Mouse (Mus musculus) Muller cell, postnatal 12 days (primary cell): ENCODE results near the gene Coro7.
A peak's percentile ranks its signal among the peaks of the same experiment; 100 is the strongest.
"Not testable (repeated sequence)": the region's sequence is repeated elsewhere in the genome, so short reads cannot be mapped to it uniquely, and the experiment has no call there.

Experiments used
- DNase-seq: peaks from one replicate; pipeline ENCODE4 v3.0.0-alpha.2; 2015; ENCODE audit errors: inconsistent ontology term

Coro7 gene

DNA sequence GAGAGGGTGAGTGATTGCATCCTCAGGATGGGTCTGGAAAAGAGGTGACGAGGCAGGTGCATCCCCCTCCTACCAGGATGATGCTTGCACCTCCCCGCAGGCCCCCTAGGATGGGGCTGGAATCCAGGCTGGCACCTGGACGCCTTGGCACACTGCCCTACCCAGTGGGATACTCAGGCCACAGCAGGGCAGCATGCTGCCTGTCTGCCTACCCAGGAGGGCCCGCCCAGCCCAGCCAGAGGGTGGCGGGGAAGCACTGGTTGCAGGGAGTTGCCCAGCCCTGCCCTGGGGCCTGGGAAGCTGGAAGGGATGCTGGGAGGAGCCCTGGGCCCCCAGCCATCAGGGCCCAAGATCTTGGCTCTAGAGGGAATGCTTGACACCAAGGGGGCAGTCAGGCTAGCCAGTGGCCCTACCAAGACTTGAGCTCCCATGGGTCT lies 84.0 kb downstream of the Coro7 start:
- DNase-seq, result peak; percentile 89

DNA sequence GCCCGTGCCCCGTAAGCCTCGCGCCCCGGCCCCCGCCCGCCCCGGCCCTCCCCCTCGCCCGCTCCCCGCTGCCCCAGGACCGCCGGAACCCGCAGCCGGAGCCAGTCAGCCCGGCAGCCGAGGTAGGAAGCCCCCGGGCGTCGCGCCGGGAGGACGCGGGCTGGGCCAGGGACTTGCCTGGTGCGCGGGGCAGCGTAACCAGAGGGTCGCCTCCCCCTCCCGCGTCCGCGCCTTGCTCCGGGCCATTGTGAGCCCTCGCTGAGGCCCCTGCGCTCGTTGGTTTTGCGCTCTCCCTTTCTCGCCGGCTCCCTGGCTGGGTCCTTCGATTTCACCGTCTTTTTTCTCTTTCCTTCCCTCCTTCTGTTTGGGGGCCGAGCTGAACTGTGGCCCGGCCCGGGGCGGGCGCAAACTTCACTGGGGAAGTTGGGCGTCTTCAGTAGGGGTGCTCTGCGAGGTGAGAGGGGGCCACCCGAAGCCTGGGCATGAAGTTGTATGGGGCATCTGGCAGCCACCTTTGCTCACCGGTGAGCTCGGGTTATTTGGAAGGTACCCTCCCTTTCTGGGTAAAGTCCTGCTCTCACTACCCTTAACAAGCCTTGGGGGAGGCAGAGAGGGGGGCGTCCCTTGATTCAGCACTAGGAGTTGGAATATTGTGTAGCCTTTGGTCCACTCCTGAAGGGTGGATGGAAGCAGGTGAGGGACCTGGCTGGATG lies 84.6 kb downstream of the Coro7 start:
- peak; percentile 51 for DNase-seq

- peak; percentile 96 for DNase-seq
These were observed 85.4 kb downstream of the Coro7 start, which contains the start of gene Glis2 for GRCm38 (mm10) chr16:4593971-4594813. Gene Glis2, plus strand, starts transcription at chr16:4594713.

GRCm38 (mm10) chr16:4592909-4593875 lies 86.4 kb downstream of the Coro7 start:
- peak; percentile 57 for DNase-seq

GRCm38 (mm10) chr16:4590236-4590635 lies 89.3 kb downstream of the Coro7 start:
- DNase-seq, result no peak

DNA sequence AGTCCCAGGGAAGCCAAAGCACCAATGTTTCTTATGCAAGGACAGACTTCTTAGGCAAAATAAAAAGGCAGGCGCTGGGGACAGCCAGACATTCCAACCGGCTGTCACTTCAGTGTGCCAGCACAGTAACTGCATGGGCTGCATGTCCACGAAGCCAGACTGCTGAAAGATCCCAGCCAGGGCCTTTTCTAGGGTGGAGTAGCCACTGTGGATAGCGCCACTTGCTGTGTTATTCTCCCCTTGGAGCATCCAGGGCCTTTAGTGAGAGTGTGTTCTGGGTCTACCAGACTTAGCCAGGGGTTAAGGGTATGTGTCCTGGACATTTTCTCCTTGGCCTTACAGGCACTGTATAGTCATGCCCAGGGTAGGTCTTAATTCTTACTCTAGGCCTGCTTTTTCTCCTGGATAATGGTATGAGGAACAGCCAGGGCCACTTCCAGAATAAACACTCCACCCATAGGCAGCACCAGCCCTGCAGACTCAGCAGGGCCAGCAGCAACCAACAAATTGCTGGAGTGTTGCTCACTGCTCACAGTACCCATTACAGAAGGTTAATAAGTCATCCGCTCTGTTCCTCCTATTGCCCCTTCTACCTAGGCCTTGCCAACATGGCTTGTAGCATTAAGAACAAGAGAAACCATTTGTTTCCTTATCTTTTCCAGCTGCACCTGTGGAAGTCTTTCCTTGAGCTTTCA lies 91.9 kb downstream of the Coro7 start:
- DNase-seq, result no peak

- peak; percentile 100 for DNase-seq
These were observed 93.0 kb downstream of the Coro7 start for GRCm38 (mm10) chr16:4586531-4587123.

DNA sequence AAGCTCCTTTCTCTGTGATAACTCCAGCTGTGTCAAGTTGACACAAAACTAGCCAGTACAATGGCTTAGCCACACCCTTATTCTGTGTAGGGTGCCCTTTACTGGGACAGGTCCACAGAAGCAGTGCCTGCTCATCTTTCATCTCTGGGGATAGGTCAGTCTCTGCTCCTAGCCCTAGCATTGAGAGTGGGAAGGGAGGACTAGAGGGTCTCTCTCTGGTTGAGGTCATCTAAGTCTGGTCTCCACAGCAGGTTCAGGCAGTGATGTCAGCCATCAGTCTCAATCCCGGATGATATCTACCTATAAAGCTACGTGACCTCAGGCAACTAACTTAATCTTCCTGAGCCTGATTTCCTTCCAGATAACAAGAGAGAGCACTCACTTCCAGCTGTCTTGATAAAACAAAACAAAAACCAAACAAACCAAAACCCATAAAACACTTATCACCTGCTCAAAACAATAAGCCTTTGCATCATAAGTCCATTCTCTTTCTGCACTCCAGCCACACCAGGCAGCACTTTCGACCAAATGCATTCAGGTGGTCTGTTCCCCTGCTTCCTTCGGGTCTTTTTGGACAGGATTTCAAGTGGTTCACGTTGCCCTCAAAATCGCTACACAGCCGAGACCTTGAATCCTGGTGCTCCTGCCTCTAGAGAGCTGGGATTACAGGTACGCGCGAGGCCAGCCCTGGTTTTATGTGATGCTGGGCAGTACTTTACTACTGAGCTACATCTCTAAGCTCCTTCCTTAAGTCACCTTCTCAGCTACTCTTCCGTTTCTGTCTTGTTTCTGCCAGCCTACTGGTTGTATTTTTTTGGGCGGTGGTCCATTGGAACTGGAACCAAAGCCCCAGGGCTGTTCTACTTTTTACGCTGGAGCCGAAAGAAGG lies 93.7 kb downstream of the Coro7 start:
- DNase-seq, result no peak

- DNase-seq, result no peak
These were observed 95.1 kb downstream of the Coro7 start for GRCm38 (mm10) chr16:4584438-4584837.

DNA sequence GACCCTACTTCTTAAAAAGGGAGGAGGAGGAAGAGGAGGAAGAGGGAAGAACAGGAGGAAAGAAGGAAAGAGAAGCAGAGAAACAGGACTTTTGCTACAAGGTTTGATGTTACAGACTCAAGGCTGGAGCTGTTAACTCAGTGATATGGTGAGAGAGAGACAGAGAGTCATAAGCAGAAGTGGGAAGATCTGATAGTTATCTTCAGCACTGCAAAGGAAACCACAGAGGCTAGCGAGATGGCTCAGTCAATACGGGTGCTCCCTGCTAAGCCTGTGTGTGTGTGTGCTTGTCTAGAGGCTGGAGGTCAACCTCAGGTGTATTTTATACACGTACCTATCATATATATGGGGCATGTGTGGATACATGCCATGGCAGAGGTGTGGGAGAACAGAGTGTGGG lies 95.8 kb downstream of the Coro7 start:
- no peak for DNase-seq

- DNase-seq, result not testable (repeated sequence)
These were observed 98.4 kb downstream of the Coro7 start for GRCm38 (mm10) chr16:4581179-4581578.

- no peak for DNase-seq
These were observed 100.9 kb downstream of the Coro7 start for GRCm38 (mm10) chr16:4578630-4579029.

GRCm38 (mm10) chr16:4576873-4577272 lies 102.7 kb downstream of the Coro7 start:
- no peak for DNase-seq
